ENCODE assay signal across 8 mouse cellular contexts in genomic region chr7:110286838-110287475, GRCm38 (mm10).
DNase-seq lines count a peak whose midpoint lies in the region; ATAC-seq and TF ChIP-seq lines count a peak whose summit lies in the region.

No protein-coding gene starts in this region.

- no peaks in the 10 kb centered on the region; the same call in 1 of the 2 replicates for H3K9me3 ChIP-seq in hindbrain, embryonic 12.5 days (replicated peaks)
- no peaks in the 10 kb centered on the region for H3K9me3 ChIP-seq in lung, embryonic 16.5 days (ENCODE audit: control insufficient read depth, low read length)

- H3K4me1 ChIP-seq in hindbrain, embryonic 12.5 days: no peaks in the 10 kb centered on the region
- H3K4me1 ChIP-seq in lung, embryonic 16.5 days (replicated peaks; ENCODE audit: control insufficient read depth, insufficient read depth, low read length): peaks cover 21% of the 10 kb centered on the region
- no peaks in the 10 kb centered on the region for H3K4me1 ChIP-seq in thymus, adult 2 months (replicated peaks; ENCODE audit: control insufficient read depth, insufficient read depth, low read length)

- H3K4me3 ChIP-seq in hindbrain, embryonic 12.5 days: no peak overlapping the region
- H3K4me3 ChIP-seq in lung, embryonic 16.5 days (ENCODE audit: low read length): no peak overlapping the region
- no peak overlapping the region for H3K4me3 ChIP-seq in thymus, adult 2 months (ENCODE audit: control insufficient read depth, insufficient read depth, low read length)

- no peak for TF ChIP-seq POLR2A in thymus, adult 2 months (IDR thresholded peaks at IDR 0.05; ENCODE audit: control insufficient read depth, extremely low read depth, insufficient read depth, low read length, poor library complexity)

- H3K9ac ChIP-seq in hindbrain, embryonic 12.5 days: no peak overlapping the region
- no peak overlapping the region for H3K9ac ChIP-seq in lung, embryonic 16.5 days (ENCODE audit: low read length)

- DNase-seq in MN1 (ENCODE audit: low spot score): peak; percentile 82
- DNase-seq in cerebellum, postnatal 10 days: peak; percentile 92 to 94
- peak; percentile 46 to 77 for DNase-seq in frontal cortex, postnatal 14 days (ENCODE audit: low spot score in 2 of 2)
- peak; percentile 85 to 89 for DNase-seq in layer of hippocampus, postnatal 10 days (ENCODE audit: low spot score in 2 of 2)
- DNase-seq in ovary, postnatal 10 days (ENCODE audit: low spot score): peak; percentile 63
- DNase-seq in thymus, adult 2 months: peak; percentile 77

- TF ChIP-seq CTCF in thymus, adult 2 months (IDR thresholded peaks at IDR 0.05; ENCODE audit: borderline replicate concordance, control insufficient read depth, extremely low read depth, insufficient read depth, low read length, poor library complexity): peak; percentile 90

- H3K27me3 ChIP-seq in hindbrain, embryonic 12.5 days: no peaks in the 10 kb centered on the region
- no peaks in the 10 kb centered on the region for H3K27me3 ChIP-seq in lung, embryonic 16.5 days (ENCODE audit: control insufficient read depth, insufficient read depth, low read depth, low read length)
- H3K27me3 ChIP-seq in thymus, adult 2 months (ENCODE audit: control insufficient read depth, insufficient read depth, low read length): no peaks in the 10 kb centered on the region

- no peak overlapping the region for H3K4me2 ChIP-seq in hindbrain, embryonic 12.5 days (replicated peaks)
- 0 out of 2 replicates have a peak overlapping the region, but pooled peaks have one; percentile 10 for H3K4me2 ChIP-seq in lung, embryonic 16.5 days (ENCODE audit: low read depth, low read length)

- no peak overlapping the region for H3K27ac ChIP-seq in hindbrain, embryonic 12.5 days
- peak overlapping the region; percentile 87 for H3K27ac ChIP-seq in lung, embryonic 16.5 days (ENCODE audit: low read length)
- H3K27ac ChIP-seq in thymus, adult 2 months (ENCODE audit: control insufficient read depth, insufficient read depth, low read length): no peak overlapping the region

- no peaks in the 10 kb centered on the region for H3K36me3 ChIP-seq in hindbrain, embryonic 12.5 days
- 0 out of 2 replicates have a peak, but pooled peaks cover 2% of the 10 kb centered on the region for H3K36me3 ChIP-seq in lung, embryonic 16.5 days (ENCODE audit: control insufficient read depth, insufficient read depth, low read length)
- H3K36me3 ChIP-seq in thymus, adult 2 months (ENCODE audit: control insufficient read depth, insufficient read depth, low read length): no peaks in the 10 kb centered on the region

- 10% methylated on average over 12 of the region's 12 CpGs for WGBS in hindbrain, embryonic 12.5 days
- 5% methylated on average over 12 of the region's 12 CpGs for WGBS in lung, embryonic 16.5 days
- 18% methylated on average over 12 of the region's 12 CpGs for WGBS in thymus, adult 2 months

- peak; percentile 78 for ATAC-seq in hindbrain, embryonic 12.5 days (ENCODE audit: low FRiP score)
- ATAC-seq in lung, embryonic 16.5 days (ENCODE audit: low read depth): peak; percentile 81
